Mouse (Mus musculus) right cerebral cortex, postnatal 25 days (tissue): ENCODE measurements around the gene Ptch1.

Source experiments
- DNase-seq: peaks from one replicate; pipeline ENCODE4 v3.0.0; 2022

Gene Ptch1

DNA sequence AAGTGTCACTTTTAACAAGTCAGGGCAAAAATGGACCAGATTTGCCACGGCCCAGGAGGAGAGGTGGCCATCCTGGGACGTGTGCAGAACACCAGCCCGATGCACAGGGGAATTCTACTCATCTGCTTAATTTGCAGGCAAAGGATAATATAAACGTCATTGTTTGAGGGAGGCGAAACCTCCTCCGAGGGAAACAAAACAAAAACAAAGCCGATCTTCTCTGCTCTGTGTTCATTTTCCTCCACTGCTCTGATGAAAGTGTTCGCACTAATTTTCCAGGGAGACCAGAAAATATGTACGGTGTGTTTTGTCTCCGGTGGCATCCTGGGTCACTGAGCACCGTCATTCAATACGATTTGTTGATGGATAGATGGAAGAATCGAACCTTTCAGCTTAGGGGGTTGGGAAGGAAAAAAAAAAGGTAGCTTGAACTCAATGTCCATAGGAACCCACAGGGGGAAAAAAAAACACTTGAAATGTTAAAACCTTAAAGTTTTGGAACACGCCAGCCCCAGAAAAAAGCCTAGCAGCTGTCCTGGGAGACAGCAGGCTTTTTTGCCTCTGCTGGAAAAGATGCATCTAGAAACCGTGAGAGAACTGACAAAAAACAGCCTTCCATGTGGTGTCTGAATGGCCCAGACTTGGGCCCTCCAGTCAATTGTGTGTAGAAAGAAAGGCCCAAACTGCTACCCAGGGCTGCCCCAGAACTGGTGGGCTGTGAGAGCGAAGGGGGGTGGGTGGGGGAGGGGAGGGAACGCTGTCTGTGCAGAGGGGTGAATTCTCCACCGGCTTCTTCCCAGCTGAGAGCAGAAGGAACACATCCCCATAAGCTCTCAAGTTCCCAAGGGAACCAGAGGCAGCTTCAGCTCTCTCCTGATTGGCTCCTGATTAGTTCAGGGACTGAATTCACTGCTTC is 86.3 kb downstream of the Ptch1 start:
- DNase-seq, result no peak

GRCm38 (mm10) chr13:63475356-63475755 is 98.0 kb downstream of the Ptch1 start:
- DNase-seq, result no peak
